ENCODE assay signal across 8 mouse cellular contexts in the genomic region with DNA sequence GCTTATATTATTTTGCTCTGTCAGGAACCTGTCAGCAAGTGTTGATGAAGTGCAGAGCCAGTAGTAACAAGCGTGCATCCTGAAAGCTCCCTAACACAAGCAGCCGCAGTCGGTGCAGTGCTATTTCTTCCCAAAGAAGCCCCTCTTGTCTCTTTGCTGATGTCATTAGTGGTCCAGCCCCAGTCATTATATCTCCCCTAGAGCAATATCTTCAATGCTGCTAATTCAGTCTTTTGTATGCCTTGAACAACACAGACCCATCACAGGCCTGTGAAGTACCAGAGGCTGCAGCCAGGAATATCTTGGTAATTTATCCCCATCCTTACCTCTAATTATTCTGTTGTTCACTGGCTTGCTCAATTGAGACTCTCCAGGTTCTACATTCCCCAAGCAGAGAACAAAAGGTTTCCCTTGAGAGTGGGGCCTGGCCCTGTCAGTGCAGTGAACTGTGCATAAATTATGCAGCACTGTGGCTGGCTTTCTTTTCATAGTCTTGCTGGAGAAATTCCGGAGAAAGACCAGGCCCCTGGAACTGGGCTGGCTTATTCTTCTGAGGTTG.
DNase-seq lines count a peak whose midpoint lies in the region; ATAC-seq lines count a peak whose summit lies in the region.

No protein-coding gene starts in this region.

- peaks cover 8% of the 10 kb centered on the region for H3K4me1 ChIP-seq in hindbrain, embryonic 16.5 days (ENCODE audit: control insufficient read depth, insufficient read depth, low read depth, low read length)
- peaks cover 13% of the 10 kb centered on the region for H3K4me1 ChIP-seq in midbrain, embryonic 11.5 days (ENCODE audit: control insufficient read depth, insufficient read depth, low read length)

- H3K4me2 ChIP-seq in hindbrain, embryonic 16.5 days (ENCODE audit: low read length): no peak overlapping the region
- no peak overlapping the region for H3K4me2 ChIP-seq in midbrain, embryonic 11.5 days

- no peak overlapping the region for H3K4me3 ChIP-seq in hindbrain, embryonic 16.5 days (ENCODE audit: low read length)
- H3K4me3 ChIP-seq in midbrain, embryonic 11.5 days (ENCODE audit: low read depth, low read length): no peak overlapping the region

- WGBS in hindbrain, embryonic 16.5 days: 9% methylated on average over 4 of the region's 4 CpGs
- WGBS in midbrain, embryonic 11.5 days: 14% methylated on average over 4 of the region's 4 CpGs

- H3K9ac ChIP-seq in hindbrain, embryonic 16.5 days (ENCODE audit: low read depth, low read length): no peak overlapping the region
- H3K9ac ChIP-seq in midbrain, embryonic 11.5 days (ENCODE audit: low read length): 0 out of 2 replicates have a peak overlapping the region, but pooled peaks have one; percentile 24

- no peaks in the 10 kb centered on the region for H3K27me3 ChIP-seq in hindbrain, embryonic 16.5 days (replicated peaks; ENCODE audit: control insufficient read depth, insufficient read depth, low read length)
- H3K27me3 ChIP-seq in midbrain, embryonic 11.5 days (ENCODE audit: control insufficient read depth, insufficient read depth, low read length): no peaks in the 10 kb centered on the region

- ATAC-seq in hindbrain, embryonic 16.5 days: peak; percentile 91
- ATAC-seq in midbrain, embryonic 11.5 days (ENCODE audit: low FRiP score): peak; percentile 96

- DNase-seq in ES-CJ7 (ENCODE audit: low read depth, low spot score): peak; percentile 95
- DNase-seq in brain, embryonic 18.5 days (ENCODE audit: low read depth, low spot score): peak; percentile 22
- peak; percentile 93 for DNase-seq in midbrain, embryonic 11.5 days (ENCODE audit: low spot score, missing footprints)
- no peak for DNase-seq in thymus, postnatal 10 days (ENCODE audit: low spot score in 2 of 2)
- no peak for DNase-seq in urinary bladder, postnatal 4 days (ENCODE audit: low spot score in 2 of 2)
- DNase-seq in adrenal gland, postnatal 25 days: no peak
- DNase-seq in thymus, postnatal 36 days: no peak

- no peaks in the 10 kb centered on the region for H3K36me3 ChIP-seq in hindbrain, embryonic 16.5 days (ENCODE audit: control insufficient read depth, insufficient read depth, low read length)
- no peaks in the 10 kb centered on the region for H3K36me3 ChIP-seq in midbrain, embryonic 11.5 days (ENCODE audit: control insufficient read depth, insufficient read depth, low read length)

- no peaks in the 10 kb centered on the region for H3K9me3 ChIP-seq in hindbrain, embryonic 16.5 days (ENCODE audit: control insufficient read depth, low read length)
- H3K9me3 ChIP-seq in midbrain, embryonic 11.5 days (ENCODE audit: control insufficient read depth, low read length): no peaks in the 10 kb centered on the region

- H3K27ac ChIP-seq in hindbrain, embryonic 16.5 days (ENCODE audit: low read depth, low read length): no peak overlapping the region
- peak overlapping the region; percentile 65 for H3K27ac ChIP-seq in midbrain, embryonic 11.5 days (ENCODE audit: low read depth, low read length)

Comparison
In these comparisons a context has a peak if more than half of its experiments do, and no peak if none do; other contexts are left out.
1. DNase-seq: peak in ES-CJ7 (single experiment), brain, embryonic 18.5 days (single experiment) and midbrain, embryonic 11.5 days (single experiment); none in thymus, postnatal 10 days (0 of 2), urinary bladder, postnatal 4 days (0 of 2), adrenal gland, postnatal 25 days (single experiment) and thymus, postnatal 36 days (0 of 2).